Mouse (Mus musculus): ENCODE measurements around the gene Olfr177. TPM values are rescaled to one million over a fixed set of nuclear protein-coding genes. Genes with fewer than 3 reads are reported as not detected.

The Olfr177 gene
- polyA plus RNA-seq (2015; fragmentation: Illumina TruSeq; extraction: RNeasy Lipid Tissue Mini Kit (QIAGEN cat#74804); ENCODE audit: low read depth, low replicate concordance): not detected

GRCm38 (mm10) chr16:58874668-58875067, at the start of gene Olfr177:
TSS of gene Olfr177 (minus strand) at chr16:58874768.

GRCm38 (mm10) chr16:58891963-58892362, 17.4 kb upstream of the Olfr177 start, which contains the start of gene Olfr178:
TSS of gene Olfr178 (minus strand) at chr16:58892063.

GRCm38 (mm10) chr16:58826732-58827319, 47.7 kb downstream of the Olfr177 start, which contains the start of gene Olfr175-ps1:
TSS of gene Olfr175-ps1 (minus strand) at chr16:58826782.

Other genes with a start within 250 kb of the Olfr177 start
- gene E330017A01Rik, start 236.0 kb downstream of the Olfr177 start, polyA plus RNA-seq (2015; fragmentation: Illumina TruSeq; extraction: RNeasy Lipid Tissue Mini Kit (QIAGEN cat#74804); ENCODE audit: low read depth, low replicate concordance): not detected
- gene Cpox, start 204.5 kb downstream of the Olfr177 start, polyA plus RNA-seq (2015; fragmentation: Illumina TruSeq; extraction: RNeasy Lipid Tissue Mini Kit (QIAGEN cat#74804); ENCODE audit: low read depth, low replicate concordance): 41.8 TPM
- not detected for gene Gpr15, start 155.7 kb downstream of the Olfr177 start, polyA plus RNA-seq (2015; fragmentation: Illumina TruSeq; extraction: RNeasy Lipid Tissue Mini Kit (QIAGEN cat#74804); ENCODE audit: low read depth, low replicate concordance)
- gene Cldnd1, start 146.9 kb downstream of the Olfr177 start, polyA plus RNA-seq (2015; fragmentation: Illumina TruSeq; extraction: RNeasy Lipid Tissue Mini Kit (QIAGEN cat#74804); ENCODE audit: low read depth, low replicate concordance): 115 TPM
- not detected for gene Olfr172, start 111.6 kb downstream of the Olfr177 start, polyA plus RNA-seq (2015; fragmentation: Illumina TruSeq; extraction: RNeasy Lipid Tissue Mini Kit (QIAGEN cat#74804); ENCODE audit: low read depth, low replicate concordance)
- not detected for gene Olfr173, start 74.5 kb downstream of the Olfr177 start, polyA plus RNA-seq (2015; fragmentation: Illumina TruSeq; extraction: RNeasy Lipid Tissue Mini Kit (QIAGEN cat#74804); ENCODE audit: low read depth, low replicate concordance)
- gene Olfr175-ps1, start 48.0 kb downstream of the Olfr177 start, polyA plus RNA-seq (2015; fragmentation: Illumina TruSeq; extraction: RNeasy Lipid Tissue Mini Kit (QIAGEN cat#74804); ENCODE audit: low read depth, low replicate concordance): not detected
- gene Olfr178, start 17.3 kb upstream of the Olfr177 start, polyA plus RNA-seq (2015; fragmentation: Illumina TruSeq; extraction: RNeasy Lipid Tissue Mini Kit (QIAGEN cat#74804); ENCODE audit: low read depth, low replicate concordance): not detected
- not detected for gene Olfr181, start 54.0 kb upstream of the Olfr177 start, polyA plus RNA-seq (2015; fragmentation: Illumina TruSeq; extraction: RNeasy Lipid Tissue Mini Kit (QIAGEN cat#74804); ENCODE audit: low read depth, low replicate concordance)
- gene Olfr180, start 54.6 kb upstream of the Olfr177 start, polyA plus RNA-seq (2015; fragmentation: Illumina TruSeq; extraction: RNeasy Lipid Tissue Mini Kit (QIAGEN cat#74804); ENCODE audit: low read depth, low replicate concordance): not detected
- not detected for gene Olfr183, start 120.6 kb upstream of the Olfr177 start, polyA plus RNA-seq (2015; fragmentation: Illumina TruSeq; extraction: RNeasy Lipid Tissue Mini Kit (QIAGEN cat#74804); ENCODE audit: low read depth, low replicate concordance)
- gene Olfr186, start 155.5 kb upstream of the Olfr177 start, polyA plus RNA-seq (2015; fragmentation: Illumina TruSeq; extraction: RNeasy Lipid Tissue Mini Kit (QIAGEN cat#74804); ENCODE audit: low read depth, low replicate concordance): not detected
- gene Olfr187, start 165.0 kb upstream of the Olfr177 start, polyA plus RNA-seq (2015; fragmentation: Illumina TruSeq; extraction: RNeasy Lipid Tissue Mini Kit (QIAGEN cat#74804); ENCODE audit: low read depth, low replicate concordance): not detected
- gene Olfr190, start 203.2 kb upstream of the Olfr177 start, polyA plus RNA-seq (2015; fragmentation: Illumina TruSeq; extraction: RNeasy Lipid Tissue Mini Kit (QIAGEN cat#74804); ENCODE audit: low read depth, low replicate concordance): not detected
- gene Olfr191, start 215.1 kb upstream of the Olfr177 start, polyA plus RNA-seq (2015; fragmentation: Illumina TruSeq; extraction: RNeasy Lipid Tissue Mini Kit (QIAGEN cat#74804); ENCODE audit: low read depth, low replicate concordance): not detected
- not detected for gene Olfr193, start 237.1 kb upstream of the Olfr177 start, polyA plus RNA-seq (2015; fragmentation: Illumina TruSeq; extraction: RNeasy Lipid Tissue Mini Kit (QIAGEN cat#74804); ENCODE audit: low read depth, low replicate concordance)
- gene Olfr194, start 246.3 kb upstream of the Olfr177 start, polyA plus RNA-seq (2015; fragmentation: Illumina TruSeq; extraction: RNeasy Lipid Tissue Mini Kit (QIAGEN cat#74804); ENCODE audit: low read depth, low replicate concordance): not detected